27 mouse cellular contexts compared by ENCODE assay signal in genomic region chr3:147479890-147480289, GRCm38 (mm10).
"Had no signal": no experiment of that assay in that cellular context is flagged by ENCODE, and none has a peak within 500 bp of the region (broad histone marks: within the 10 kb centered on the region; RNA-seq: fewer than 3 reads in every experiment).

No protein-coding gene starts in this region.

- H3K4me1 ChIP-seq: embryonic facial prominence, embryonic 10.5 days; embryonic facial prominence, embryonic 12.5 days; embryonic facial prominence, embryonic 13.5 days; embryonic facial prominence, embryonic 15.5 days; forebrain, embryonic 10.5 days; forebrain, embryonic 13.5 days; forebrain, embryonic 15.5 days; heart, embryonic 10.5 days had no signal

- DNase-seq: cerebellum, adult 9-10 months; cerebellum, adult 9-11 months; cerebellum, postnatal 10 days; cerebellum, postnatal 14 days; cerebellum, postnatal 25 days; cerebellum, postnatal 36 days; embryo, embryonic 11 days; forebrain, postnatal 0 days; gastrocnemius, adult 2 months; gastrocnemius, postnatal 10 days; gastrocnemius, postnatal 14 days; gastrocnemius, postnatal 25 days; gastrocnemius, postnatal 36 days; heart, adult 11 months; heart, adult 18-20 months; heart, adult 2 months had no signal

- H3K36me3 ChIP-seq: embryonic facial prominence, embryonic 10.5 days; embryonic facial prominence, embryonic 12.5 days; embryonic facial prominence, embryonic 13.5 days; embryonic facial prominence, embryonic 15.5 days; forebrain, embryonic 10.5 days; forebrain, embryonic 15.5 days; heart, embryonic 10.5 days had no signal

- H3K9me3 ChIP-seq: embryonic facial prominence, embryonic 10.5 days; embryonic facial prominence, embryonic 12.5 days; embryonic facial prominence, embryonic 13.5 days; embryonic facial prominence, embryonic 15.5 days; forebrain, embryonic 10.5 days; forebrain, embryonic 13.5 days; forebrain, embryonic 15.5 days; heart, embryonic 10.5 days had no signal

- H3K27ac ChIP-seq: embryonic facial prominence, embryonic 10.5 days; embryonic facial prominence, embryonic 12.5 days; embryonic facial prominence, embryonic 13.5 days; embryonic facial prominence, embryonic 15.5 days; forebrain, embryonic 10.5 days; forebrain, embryonic 13.5 days; forebrain, embryonic 15.5 days; gastrocnemius, adult 2 months; heart, adult 2 months; heart, embryonic 10.5 days had no signal

- H3K27me3 ChIP-seq: embryonic facial prominence, embryonic 12.5 days; embryonic facial prominence, embryonic 13.5 days; embryonic facial prominence, embryonic 15.5 days; forebrain, embryonic 13.5 days; forebrain, embryonic 15.5 days had no signal

- ATAC-seq: forebrain, embryonic 13.5 days; forebrain, embryonic 14.5 days; forebrain, embryonic 15.5 days; forebrain, embryonic 16.5 days; forebrain, postnatal 0 days had no signal

- H3K4me3 ChIP-seq: embryonic facial prominence, embryonic 10.5 days; embryonic facial prominence, embryonic 12.5 days; embryonic facial prominence, embryonic 13.5 days; embryonic facial prominence, embryonic 15.5 days; erythroblast, embryonic 14.5 days; forebrain, embryonic 10.5 days; forebrain, embryonic 13.5 days; forebrain, embryonic 15.5 days; gastrocnemius, adult 2 months; heart, adult 2 months; heart, embryonic 10.5 days had no signal

- H3K9ac ChIP-seq: embryonic facial prominence, embryonic 12.5 days; embryonic facial prominence, embryonic 13.5 days; embryonic facial prominence, embryonic 15.5 days; forebrain, embryonic 13.5 days; forebrain, embryonic 15.5 days; forebrain, postnatal 0 days had no signal

- H3K4me2 ChIP-seq: embryonic facial prominence, embryonic 12.5 days; embryonic facial prominence, embryonic 13.5 days; embryonic facial prominence, embryonic 15.5 days; forebrain, embryonic 13.5 days; forebrain, embryonic 15.5 days had no signal
